Mouse (Mus musculus) right cerebral cortex, postnatal 36 days (tissue): ENCODE results near the gene Desi1.

Source experiments
- DNase-seq, 2 experiments: peaks; one replicate each; pipeline ENCODE4 v3.0.0; 2022; ENCODE audit warnings: low spot score in 2 of 2, mixed read lengths in 1 of 2

The Desi1 gene

DNA sequence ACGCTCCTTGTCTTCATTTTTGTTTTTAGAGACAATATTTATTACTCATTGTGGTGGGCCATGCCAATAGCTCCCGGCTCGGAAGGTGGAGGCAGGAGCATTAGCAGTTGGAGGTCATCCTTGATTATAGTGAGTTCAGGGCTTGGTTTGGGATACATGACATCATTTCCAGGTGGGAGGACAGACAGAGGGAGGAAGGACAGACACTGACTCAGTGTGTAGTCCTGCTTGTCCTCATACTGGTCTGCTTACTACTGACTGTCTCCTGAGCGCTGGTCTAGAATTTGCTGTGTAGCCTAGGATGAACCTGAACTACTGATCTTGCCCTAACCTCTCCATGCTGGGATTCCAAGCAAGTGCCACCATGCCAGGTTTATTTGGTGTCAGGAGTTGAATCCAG, at the start of gene Desi1:
Gene Desi1, minus strand, starts transcription at position 101 of the 400 bp plus-strand sequence.
- no peak for DNase-seq

DNA sequence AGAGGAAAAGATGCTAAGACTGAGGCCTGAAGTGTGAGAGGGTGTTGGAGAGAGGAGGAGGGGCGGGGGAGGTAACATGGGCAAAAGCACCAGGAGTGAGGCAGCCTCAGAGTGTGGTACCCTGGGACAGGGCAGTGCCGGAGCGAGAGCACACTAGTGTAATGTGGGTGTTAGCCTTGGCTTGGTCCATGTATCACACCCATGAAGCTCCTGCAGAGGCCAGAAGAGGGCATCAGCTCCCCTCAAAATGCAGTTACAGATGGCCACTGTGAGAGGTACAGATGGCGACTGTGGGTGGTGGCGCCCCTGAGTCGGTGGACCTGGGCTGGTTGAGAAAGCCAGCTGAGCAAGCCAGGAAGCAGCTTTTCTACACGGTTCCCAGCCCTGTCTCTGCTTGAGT, 47.5 kb upstream of the Desi1 start:
- peak; percentile 66 to 72 for DNase-seq

DNA sequence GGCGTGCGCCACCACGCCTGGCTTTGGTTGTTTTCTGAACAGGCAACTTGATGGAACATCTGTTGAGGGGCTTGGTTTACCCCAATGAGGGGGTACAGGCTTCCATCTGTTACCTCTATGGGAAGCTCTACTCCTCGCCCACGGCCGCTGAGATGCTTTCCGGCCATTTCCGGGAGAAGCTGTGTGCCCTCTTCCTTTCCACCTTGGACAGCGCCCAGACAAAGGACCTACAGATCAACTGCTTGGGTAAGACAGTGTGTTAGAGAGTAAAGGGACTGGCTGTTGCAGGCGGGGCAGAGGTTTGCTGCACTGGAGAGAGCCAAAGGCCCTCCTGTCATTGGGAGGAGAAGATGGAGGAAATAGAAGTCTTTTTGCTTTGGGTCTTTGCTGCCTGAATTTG, 46.2 kb upstream of the Desi1 start:
- DNase-seq, result no peak

DNA sequence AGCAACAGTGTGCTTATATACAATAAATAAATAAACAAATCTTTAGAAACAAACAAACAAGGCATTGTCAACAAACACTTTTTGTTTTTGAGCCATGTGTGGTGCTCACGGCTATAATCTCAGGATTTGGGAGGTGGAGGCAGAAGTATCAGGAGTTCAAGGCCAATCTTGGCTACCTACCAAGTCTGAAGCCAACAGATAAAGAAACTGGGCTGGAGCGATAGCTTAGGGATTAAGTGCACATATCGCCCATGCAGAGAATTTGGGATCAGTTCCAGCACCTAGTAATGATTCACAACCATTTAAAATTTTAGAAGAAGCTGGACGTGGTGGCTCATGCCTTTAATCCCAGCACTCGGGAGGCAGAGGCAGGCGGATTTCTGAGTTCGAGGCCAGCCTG, 39.8 kb upstream of the Desi1 start:
- DNase-seq, result no peak

DNA sequence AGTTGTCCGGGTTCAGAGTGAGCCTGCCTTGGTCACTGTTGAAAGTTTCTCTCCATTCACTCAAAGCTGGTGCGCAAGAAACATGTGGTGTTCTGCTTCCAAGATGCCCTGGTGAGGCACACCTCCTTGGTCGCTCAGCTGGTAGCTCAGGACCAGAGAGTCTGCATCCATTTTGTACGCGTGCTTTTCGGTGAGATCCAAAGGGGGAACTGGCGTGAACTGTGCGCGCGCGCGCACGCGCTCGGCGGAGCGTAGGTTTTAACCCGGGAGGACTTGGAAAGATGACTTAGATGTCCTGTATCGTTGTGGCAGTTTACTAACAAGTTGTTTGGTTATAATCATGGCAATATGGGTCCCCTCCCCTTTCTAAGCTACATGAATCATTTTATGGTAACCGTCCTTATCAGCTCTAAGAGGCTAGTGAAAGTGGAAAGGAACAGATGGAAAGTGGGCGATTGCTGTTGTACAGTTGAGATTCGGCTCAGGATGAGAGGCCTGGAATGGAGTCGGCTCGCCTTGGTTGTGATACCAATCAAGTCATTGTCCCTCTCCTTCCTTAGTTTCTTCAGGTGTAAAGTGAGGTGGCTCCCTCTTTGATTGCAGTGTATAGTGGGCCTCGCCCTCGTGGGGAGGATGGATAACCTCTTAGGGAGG, 38.3 kb upstream of the Desi1 start:
- DNase-seq, result peak in 1 of 2 experiments; percentile 44

DNA sequence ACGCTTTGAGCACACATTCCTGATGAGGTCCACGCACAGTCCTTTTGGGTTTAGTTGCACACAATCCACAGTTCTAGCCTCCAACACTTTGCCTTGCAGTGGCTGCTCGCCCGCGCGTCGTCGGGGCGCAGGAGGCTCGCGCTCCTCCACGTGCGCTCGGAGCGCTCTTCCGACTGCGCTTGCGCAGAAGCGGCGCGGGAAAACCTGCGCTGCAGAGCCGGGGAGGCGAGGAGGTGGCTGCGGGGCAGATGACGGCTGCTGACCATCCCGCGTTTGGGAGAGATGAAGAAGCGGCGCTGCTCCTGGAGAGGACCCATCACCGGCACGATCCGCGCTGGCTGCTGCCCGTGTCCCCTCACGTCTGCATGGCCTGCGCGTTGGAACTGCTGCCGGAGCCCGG, 36.2 kb upstream of the Desi1 start, which contains the start of gene Mei1:
Gene Mei1, plus strand, starts transcription at position 99 of the 400 bp plus-strand sequence.
- DNase-seq, result no peak

DNA sequence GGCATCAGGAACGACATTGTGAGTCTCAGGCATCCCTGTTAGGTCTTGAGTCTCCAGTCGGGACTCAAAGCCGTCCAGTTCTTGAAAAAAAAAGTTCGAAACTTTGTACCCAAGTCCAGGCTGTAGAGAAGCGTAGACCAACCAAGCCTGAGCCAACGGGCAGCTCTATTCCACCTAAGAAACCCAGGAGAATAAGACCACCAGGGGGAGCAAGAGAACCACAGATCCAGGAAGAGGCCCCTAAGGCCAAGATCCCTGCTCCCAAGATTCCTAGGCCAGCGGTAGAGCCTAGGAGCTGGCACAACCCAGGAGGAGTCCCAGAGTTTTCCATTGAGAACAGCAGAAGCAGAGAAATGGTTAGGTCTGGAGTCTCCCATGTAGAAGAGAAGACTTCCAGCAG, 31.8 kb upstream of the Desi1 start:
- peak in 1 of 2 experiments; percentile 44 for DNase-seq

DNA sequence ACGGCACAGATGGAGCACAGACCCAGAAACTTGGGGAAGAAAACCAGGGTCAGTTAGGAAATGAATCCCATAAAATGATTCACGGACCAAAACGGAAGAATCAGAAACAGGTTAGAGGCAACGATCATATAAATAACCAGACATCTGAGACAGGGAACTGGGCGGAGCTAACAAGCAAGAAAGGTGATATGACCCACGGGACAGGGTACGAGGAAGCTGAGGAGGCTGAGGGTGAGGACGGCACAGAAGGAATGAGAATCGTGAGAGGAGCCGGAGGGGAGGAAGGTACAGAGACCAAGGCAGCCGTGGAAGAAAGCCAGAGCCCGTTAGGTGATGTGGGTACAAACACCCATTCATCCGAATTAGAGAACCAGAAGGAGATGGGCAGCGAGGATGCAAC, 30.2 kb upstream of the Desi1 start:
- no peak for DNase-seq

DNA sequence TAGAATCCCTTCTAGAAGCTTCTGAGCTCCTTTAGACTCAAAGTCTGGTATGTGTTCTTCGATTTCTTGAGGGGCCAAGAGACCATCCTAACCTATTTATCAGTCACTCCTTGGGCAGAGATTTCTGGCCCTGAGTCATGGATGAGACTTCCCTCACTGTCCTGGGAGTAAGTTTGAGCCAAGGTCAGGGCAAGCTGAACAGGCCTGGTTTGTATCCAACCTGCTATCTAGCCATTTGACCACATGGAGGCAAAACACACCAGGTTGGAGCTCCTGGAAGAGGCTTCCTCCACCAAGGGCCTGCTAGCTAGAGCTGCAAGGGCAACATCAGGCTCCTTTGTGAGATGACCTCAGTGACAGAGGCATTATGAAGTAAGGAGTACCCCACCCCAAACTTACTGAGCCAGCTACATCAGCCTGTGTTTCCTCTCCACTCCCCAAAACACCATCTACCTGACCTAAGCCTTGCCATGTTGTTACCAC, 25.1 kb upstream of the Desi1 start, which contains the start of gene 4930407I10Rik:
Gene 4930407I10Rik, plus strand, starts transcription at position 433 of the 483 bp plus-strand sequence.
- DNase-seq, result no peak

DNA sequence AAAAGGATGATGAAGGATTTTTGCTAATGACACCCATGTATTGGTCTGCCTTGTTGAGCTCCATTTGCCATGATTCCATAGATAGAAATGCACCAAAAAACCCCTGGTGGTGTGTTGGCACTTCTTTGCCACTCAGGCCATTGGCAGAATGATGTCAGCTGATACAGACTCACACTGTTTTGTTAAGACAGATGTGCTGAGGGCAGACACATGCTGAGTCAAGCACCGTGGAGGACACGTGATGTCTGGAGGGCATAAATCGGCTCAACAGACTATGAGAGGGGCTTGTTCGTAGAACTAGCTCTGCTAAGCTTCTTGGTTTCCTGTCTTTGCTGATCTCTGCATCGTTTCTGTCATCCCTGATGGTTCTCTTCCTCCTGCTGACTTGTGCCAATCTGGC, 18.9 kb upstream of the Desi1 start:
- DNase-seq, result no peak

DNA sequence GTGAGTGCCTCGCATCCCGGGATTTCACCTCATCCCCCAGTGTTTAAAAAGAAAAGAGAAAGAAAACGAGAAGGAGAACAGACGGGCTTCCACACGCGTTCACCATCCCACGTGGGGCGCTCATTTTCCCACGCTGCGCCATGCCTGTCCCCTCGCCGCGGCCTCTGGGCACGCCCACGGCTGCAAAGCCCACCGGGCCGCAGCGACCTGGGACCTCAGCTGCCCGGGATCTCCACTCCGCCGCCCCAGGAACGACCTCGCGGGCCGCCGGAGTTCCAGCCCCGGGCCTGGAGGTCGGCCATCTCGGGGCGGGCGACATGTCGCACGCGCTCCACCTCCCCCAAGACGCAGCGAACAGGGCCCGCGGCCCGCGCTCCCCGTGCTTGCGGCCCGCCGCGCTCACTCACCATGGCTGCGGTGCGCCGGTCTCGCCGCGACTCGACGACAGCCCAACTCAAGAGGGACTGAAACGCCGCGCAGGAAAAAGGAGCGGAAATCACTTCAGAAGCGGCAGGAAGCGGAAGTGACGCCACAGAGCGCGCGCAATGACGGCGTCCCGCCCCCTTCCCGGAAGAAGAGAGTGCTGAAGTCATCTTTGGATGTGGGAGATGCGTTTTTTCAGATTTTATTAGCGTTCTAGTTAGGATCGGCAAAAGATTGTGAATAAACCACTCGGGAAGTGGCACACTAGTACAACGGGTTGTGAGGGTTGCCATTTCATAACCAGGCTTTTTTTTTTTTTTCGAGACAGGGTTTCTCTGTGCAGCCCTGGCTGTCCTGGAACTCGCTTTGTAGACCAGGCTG, 13.6 kb upstream of the Desi1 start, which contains the start of gene Snu13:
Gene Snu13, minus strand, starts transcription at position 519 of the 804 bp plus-strand sequence.
- peak; percentile 87 to 88 for DNase-seq

DNA sequence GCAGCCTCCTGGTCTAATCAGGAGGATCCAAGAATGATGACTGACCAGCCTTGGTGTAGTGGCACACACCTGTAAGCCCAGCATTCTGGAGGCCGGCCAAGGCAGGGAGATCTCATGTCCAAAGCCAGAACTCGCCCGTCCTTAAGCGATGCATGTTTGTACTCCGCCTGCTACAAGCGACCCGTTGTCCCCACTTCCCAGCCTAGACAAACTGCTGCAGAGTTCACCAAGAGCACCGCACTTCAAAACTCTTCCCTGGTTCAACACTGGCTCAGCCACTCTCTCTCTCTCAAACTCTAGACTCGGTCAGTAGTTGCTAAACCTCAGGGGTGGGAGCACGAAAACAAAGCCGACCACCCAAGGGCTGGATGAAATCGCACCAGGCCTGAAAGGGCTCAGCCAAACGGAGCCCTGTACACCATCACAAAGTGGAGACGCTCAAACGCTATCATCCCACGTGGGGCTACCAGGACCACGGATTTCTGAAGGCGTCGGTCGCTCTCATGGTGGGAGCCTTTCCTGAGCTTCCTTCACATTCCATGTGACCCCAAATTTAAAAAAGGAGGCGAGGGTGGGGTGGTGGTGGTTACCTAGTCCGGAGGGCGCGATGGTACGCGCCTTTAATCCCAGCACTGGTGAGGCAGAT, 12.7 kb upstream of the Desi1 start:
- DNase-seq, result no peak

DNA sequence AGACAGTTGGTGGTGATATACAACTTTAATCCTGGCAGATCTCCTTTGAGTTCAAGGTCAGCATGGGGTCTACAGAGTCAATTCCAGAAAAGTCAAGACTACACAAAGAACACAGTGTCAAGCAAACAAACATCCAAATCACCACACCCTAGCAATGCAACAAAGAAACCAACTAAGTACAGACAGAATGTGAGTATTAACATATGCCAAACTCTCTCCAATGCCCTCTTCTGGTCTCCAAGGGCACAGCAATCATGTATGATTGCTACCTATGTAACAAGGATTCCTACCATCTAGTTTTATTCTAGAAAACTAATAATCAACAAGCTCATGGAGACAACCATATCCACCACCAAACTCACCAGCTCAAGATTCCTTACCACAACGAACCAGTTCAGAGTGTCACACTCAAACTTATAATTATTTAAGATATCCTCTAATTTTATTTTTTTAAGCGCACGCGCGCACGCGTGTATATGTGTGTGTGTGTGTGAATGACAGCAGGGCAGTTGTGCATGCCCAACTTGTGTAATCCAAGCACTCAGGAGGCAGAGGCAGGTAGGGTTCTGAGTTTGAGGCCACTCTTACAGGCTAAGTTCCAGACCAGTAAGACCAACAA, 10.6 kb upstream of the Desi1 start:
- no peak for DNase-seq

DNA sequence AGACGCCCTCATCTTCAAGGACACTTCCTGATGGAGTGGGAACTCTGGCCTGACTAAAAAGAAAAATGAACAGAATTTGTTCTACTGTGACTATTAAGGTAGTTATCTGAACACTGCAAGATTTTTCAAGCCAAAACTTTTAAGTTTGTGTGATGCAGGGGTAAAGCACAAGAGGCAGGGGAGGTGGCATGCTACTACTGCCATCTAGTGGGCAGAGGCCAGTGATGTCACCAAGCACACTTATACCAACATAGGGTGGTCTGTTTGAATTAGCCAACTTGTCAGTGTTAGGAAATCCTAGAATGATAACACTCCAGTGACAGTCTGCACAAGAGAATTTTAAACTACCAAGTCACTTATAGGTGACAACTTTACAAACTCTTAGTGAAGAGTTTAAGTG, 7.0 kb upstream of the Desi1 start:
- DNase-seq, result no peak

DNA sequence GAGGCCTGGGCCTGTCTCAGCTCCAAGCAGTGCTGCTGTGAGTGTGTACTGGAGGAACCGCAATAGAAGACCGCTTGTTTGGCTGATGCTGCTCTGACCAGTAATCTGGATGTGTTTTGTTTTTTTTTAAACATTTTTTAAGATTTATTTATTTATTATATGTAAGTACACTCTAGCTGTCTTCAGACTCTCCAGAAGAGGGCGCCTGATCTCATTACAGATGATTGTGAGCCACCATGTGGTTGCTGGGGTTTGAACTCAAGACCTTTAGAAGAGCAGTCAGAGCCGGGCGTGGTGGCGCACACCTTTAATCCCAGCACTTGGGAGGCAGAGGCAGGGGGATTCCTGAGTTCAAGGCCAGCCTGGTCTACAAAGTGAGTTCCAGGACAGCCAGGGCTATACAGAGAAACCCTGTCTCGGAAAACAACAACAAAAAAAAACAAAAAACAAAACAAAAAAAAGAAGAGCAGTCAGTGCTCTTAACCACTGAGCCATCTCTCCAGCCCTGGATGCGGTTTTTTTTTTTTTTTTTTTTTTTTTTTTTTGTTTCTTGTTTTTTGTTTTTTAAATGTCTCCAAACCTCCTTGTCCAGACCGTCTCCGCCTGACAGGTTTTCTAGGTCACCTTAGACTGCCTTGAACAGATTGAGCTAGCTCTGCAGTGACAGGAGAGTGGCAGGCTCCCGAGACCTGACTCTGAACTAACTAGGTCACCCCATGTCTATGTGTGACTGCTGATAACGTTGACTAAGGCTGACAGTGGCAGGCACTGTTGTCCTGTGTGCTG, 2.4 kb upstream of the Desi1 start:
- no peak for DNase-seq

DNA sequence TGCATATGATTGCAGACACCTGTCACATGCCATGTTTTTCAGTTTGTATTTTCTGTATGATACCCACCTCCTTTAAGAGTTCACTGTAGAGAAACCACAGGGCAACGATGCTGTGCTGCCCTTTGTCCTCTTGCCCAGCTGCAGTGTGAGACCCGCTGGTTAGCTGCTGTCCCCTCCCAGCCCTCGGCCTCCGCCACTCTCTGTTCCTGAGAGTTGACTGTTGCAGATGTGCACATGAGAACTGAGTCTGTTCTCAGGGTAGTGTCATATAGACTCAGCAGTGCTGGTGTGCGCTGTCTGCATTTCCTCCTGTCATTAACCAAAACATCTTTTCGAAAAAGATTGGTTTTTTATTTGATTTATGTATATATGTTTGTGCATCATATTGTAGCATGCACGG, 1.3 kb downstream of the Desi1 start:
- no peak for DNase-seq

DNA sequence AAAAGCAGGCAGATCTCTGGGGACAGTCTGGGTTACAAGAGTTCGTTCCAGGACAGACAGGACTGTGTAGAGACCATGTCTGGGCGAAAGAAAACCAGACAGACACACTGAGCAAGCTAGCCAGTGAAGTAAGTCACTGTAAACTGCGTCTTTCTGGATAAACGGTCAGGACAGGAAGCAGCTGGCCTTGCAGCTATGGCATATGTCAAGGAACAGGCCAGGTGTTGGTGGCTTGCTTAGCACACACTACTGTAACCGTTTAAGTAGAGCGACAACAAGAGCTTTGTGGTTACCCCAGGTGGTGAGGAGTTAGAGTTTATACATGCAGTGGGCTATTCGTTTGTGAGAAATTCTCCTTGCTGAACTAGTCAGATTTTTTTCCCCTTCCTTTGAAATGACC, 5.9 kb downstream of the Desi1 start:
- no peak for DNase-seq

DNA sequence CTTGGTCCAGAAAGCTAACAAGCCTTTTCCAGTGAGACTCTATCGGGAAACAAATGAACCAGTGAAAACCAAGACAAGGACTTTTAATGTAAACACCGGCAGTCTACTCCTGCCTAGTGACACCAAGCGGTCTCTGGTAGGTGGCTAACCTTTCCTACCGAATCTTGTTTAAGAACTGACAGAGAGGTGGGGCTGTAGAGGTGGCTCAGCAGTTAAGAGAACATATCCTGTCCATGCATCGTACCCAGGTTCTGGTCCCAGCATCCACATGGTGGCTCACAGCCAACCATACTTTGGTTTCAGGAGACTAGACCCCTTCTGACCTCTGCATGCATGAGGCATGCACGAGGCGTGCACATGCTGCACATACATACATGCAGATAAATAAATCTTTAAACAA, 6.4 kb downstream of the Desi1 start:
- no peak for DNase-seq

DNA sequence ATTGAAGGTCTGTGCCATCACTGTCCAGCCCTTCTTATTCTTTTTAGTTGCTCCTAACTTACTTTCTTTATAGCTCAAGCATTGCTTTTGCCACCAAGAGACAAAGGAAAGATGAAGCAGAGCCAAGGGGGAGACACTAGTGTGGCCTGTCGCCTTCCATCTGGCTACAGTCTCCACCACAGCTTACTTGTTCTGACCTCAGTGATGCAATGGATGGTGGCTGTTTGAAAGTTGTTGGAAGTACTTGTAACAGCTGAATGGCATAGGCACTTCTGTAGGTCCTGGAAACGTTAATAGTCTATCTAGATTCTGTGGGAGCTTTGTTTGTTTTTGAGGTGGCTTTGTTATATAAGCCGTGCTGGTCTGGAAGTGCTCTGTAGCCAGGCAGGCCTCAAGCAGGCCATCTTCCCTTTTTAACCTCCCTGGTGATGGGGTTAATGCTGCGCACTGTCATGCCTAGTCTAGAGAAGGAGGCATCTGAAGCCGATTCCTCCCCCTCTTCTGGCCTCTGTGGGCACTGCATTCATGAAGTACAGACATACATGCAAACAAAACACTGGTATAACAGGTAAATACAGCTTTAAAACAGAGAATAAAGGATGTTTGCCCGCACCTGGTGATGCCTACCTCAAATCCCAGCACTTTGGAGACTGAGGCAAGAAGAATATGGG, 9.6 kb downstream of the Desi1 start:
- no peak for DNase-seq

DNA sequence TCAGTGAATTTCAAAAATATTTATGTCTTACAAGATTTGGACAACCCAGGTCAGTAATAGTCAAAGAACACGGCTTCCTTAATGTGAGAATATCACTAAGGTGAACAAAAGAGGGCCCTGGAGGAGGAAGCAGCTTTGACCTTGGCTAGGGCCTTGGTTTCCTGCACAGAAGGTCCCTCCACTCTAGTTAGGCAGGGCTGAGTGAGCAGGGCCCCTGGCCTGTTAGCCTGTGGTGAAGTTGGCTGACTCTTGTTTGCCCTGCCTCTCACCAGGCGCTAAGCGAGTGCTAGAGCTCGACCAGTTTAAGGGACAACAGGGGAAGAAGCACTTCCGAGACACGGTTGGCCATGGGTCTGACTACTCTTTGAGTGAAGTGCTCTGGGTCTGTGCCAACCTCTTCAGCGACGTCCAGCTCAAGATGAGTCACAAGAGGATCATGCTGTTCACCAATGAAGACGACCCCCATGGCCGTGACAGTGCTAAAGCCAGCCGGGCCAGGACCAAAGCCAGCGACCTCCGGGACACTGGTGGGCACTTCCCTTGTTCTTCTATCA, 11.1 kb downstream of the Desi1 start:
- DNase-seq, result no peak
